Mouse (Mus musculus) heart, postnatal 10 days (tissue): ENCODE measurements around the gene Xpo5. TPM values are rescaled to one million over a fixed set of nuclear protein-coding genes. Genes with fewer than 3 reads are reported as not detected.
A peak's percentile ranks its signal among the peaks of the same experiment; 100 is the strongest.

Experiments used
- DNase-seq, 2 experiments: peaks; one replicate each; pipeline ENCODE4 v3.0.0; 2021
- intact Hi-C: fragments of 180-260 bp; cut with DNase I; formaldehyde crosslinking; loops from one replicate; pipeline ENCODE4 v1.15.1; 2025
- total RNA-seq, 2 experiments: library from RNA; stranded (reverse); gene quantifications; 2 replicates each; pipeline ENCODE4 v1.2.3; 2021

Gene Xpo5
- 10 to 100 TPM; 21.6 to 27.4 TPM for total RNA-seq

DNA sequence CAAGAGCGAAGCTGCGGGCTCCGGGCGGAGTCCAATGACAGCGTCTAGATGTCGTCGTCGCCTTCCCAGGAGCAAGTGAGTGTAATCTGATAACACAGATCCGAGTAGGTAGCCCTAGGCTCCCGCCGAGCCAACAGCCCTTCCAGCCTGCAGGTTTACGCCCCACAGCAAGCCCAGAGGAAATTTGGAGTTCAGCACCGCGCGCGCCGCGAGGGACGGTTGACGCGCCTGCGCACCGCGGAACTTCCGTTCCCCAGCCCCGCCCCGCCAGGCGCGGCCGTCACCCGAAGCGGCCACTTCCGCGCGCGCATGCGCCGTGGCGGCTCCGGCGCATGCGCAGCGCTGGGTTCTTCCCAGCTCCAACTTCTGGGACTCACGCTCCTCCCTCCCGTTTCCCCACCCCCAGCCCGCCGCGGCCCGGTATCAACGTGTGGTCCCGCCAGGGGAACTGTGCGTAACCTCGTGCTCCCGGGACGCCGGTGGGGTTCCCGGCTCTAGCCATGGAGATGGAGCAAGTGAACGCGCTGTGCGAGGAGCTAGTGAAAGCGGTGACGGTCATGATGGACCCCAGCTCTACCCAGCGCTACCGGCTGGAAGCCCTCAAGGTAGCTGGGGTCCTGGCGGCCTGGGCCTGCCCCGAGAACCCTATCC is at the start of gene Xpo5, which contains the start of gene Polh:
Xpo5 (plus strand) TSS at position 362 of the 651 bp plus-strand sequence.
Polh (minus strand) TSS at position 225 of the 651 bp plus-strand sequence.
- intact Hi-C loops = no loop called here
- peak; percentile 95 to 96 for DNase-seq

DNA sequence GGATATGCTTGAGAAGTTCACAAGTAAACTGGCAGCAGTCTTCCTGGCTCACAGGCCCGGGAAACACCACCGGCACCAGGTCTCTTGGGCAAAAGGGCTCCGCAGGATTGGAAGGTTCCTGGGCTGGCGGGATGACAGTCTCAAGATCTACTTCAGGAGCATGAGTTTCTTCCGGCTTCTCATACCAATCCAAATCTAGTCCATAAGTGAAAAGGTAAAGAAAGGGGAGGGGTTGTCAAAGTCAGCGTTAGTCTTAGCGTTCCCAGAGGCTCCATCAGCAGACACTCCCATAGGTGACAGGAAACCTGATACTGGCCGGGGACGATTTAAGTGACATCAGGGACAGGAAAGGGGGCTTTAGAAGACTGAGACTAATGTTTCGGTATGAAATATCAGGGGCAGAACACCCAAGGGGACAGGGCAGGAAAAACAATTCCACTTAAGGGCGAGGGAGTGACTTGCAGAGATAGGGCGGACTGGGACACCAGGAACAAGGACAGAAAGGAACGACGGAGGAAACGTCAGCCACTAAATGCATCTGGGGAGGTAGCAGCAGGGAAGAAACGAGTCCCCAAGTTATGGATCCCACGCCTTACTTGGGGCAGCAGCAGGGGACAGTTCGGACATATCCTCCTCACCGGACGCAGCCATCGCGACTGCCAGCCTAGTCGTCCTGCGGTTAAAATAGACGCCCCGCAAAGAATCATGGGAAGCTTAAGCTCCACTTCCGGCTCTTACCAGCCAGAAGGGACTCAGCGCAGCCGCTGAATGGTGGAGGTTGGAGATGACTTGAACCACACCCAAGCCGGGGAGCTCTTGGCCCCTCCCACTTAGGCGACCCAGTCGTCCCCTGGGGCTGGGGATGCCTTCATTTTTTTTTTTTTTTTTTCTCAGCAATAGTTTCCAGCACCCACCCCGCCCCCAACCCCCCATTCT is 49.5 kb upstream of the Xpo5 start, which contains the start of gene Mad2l1bp:
Mad2l1bp (minus strand) TSS at position 707 of the 936 bp plus-strand sequence.
- intact Hi-C loops = no loop called here
- DNase-seq = peak; percentile 94

DNA sequence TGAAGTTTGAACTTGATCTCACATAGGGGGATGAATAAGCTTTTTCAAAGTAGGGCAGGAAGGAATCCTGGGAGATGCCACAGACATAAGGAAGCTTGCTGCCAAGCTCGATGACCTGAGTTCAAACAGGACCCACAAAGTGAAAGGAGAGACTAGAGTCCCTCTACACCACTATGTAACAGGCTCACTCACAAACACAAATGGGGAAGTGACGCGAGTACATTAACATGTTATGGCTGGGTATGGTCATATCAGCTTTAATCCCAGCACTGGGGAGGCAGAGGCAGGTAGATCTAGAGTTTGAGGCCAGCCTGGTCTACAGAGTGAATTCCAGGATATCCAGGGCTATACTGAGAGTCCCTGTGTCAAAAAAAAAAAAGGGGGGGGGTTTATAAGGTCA is 48.2 kb upstream of the Xpo5 start:
- intact Hi-C loops = no loop called here
- no peak for DNase-seq

DNA sequence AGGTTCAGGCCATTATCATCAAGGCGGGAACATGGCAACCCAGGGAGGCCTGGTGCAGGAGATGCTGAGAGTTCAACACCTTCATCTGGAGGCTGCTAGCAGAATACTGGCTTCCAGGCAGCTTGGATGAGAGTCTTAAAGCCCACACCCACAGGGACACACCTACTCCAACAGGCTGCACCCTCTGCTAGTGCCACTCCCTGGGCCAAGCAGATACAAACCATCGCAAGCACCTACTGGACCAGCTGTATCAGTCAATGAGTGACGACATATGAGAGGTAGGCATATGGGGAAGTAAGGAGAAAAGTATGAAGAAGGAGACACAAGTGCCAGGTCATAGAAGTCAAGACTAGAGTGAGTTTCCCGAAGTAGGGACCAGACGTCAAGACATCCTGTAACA is 45.9 kb upstream of the Xpo5 start:
- DNase-seq = no peak
- intact Hi-C loops = no loop called here

GRCm38 (mm10) chr17:46157131-46157530 is 45.5 kb upstream of the Xpo5 start:
- no peak for DNase-seq
- intact Hi-C loops = no loop called here

GRCm38 (mm10) chr17:46159236-46159635 is 43.3 kb upstream of the Xpo5 start:
- DNase-seq = no peak

DNA sequence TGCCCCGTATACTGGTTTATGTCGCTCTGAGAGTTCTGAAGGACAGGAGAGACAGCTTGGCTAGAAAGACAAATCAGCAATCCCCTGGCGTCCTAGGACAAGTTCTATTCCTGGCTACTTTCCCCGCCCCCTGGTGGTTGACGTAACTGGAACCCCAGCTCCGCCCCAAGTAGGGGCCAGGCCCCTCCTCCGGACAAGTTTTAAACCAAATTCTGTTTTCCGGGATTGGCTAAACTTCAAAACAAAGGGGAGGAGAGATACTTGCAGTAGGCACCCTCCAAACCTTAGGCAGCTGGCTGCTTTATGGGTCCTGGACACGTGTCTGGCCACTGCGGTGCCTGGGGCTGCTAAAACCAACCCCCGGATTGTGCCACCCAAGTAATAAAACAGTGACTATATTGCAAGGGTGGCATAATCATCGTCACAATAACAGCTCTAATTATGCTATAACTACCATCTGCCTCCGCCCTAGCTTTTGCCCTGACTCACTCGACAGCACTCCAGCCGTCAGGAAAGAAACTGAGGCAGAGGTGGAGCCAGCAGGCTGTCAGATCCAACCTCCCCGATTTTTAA is 42.4 kb upstream of the Xpo5 start:
- intact Hi-C loops = loop anchor here (10.0 kb wide), 1 partner anchor 425 kb away; the partner anchor contains the start of gene 1600014C23Rik

More at GRCm38 (mm10) chr17:46159236-46159635, 43.3 kb upstream of the Xpo5 start:
- intact Hi-C loops = no loop called here

DNA sequence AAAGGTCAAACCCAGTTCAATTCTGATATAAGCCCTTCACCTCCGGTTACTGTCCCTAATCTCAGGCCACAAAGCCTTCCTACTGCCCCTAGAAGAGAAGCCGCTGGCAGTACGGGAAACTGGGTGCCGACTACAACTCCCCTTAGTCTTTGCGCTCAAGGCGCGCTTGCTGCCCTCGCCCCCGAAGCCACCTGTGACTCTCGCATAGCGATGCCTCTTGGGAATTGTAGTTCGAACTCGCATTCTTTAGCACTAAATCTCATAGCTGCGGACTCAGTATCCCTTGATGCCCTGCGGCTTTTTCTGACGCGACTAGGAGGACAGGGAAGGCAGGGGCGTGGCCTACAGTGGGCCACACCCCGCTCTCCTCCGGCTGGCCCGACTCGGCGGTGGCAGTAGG is 41.9 kb upstream of the Xpo5 start, which contains the start of gene Gtpbp2:
Gtpbp2 (plus strand) TSS at position 347 of the 400 bp plus-strand sequence.
- DNase-seq = peak; percentile 98 to 99
- intact Hi-C loops = loop anchor here (10.0 kb wide), 1 partner anchor 426 kb away; the partner anchor contains the start of gene 1600014C23Rik

More for the DNA sequence above, 42.4 kb upstream of the Xpo5 start:
- peak; percentile 95 to 97 for DNase-seq

DNA sequence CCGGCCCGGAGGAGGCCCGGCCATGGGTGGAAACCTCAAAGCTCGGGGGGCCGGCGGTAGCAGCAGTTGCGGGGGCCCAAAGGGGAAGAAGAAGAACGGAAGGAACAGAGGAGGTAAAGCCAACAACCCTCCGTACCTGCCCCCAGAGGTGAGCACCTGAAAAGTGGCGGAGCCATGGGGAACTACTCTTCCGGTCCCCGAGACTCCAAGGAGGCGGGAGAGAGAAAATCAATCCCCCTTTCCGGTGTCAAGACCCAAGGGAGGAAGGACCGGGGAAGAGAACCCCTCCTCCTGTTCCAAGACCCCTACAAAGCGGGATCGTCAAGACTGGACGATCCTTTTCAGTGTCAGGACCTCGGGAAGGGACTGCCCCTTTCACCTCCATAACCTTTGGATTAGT is 41.4 kb upstream of the Xpo5 start:
- intact Hi-C loops = loop anchor here (10.0 kb wide), 1 partner anchor 426 kb away; the partner anchor contains the start of gene 1600014C23Rik
- DNase-seq = peak in 1 of 2 experiments; percentile 66

- no peak for DNase-seq
- intact Hi-C loops = loop anchor here (10.0 kb wide), 1 partner anchor 427 kb away; the partner anchor contains the start of gene 1600014C23Rik
Measured at GRCm38 (mm10) chr17:46161710-46162109, 40.9 kb upstream of the Xpo5 start.

DNA sequence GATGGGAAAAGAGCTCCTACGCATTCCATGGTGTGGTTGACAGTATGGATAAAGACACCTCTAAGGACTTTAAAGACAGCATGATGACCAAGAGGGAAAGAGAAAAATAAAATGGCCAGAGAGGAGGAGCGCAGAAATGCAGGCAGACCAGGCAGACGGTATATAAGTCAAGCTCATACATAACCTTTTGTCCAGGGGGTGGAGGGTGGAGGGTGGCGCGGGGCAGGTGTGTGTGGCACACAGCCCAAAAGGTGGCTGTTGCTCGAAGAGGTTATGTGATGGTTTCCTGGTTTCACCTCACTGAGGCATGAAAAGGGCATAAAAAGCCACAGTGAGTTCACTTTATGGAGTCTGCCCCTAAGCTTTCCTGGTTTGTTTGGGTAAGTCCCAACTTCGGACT is 40.0 kb upstream of the Xpo5 start:
- intact Hi-C loops = loop anchor here (10.0 kb wide), 1 partner anchor 428 kb away; the partner anchor contains the start of gene 1600014C23Rik
- DNase-seq = no peak

DNA sequence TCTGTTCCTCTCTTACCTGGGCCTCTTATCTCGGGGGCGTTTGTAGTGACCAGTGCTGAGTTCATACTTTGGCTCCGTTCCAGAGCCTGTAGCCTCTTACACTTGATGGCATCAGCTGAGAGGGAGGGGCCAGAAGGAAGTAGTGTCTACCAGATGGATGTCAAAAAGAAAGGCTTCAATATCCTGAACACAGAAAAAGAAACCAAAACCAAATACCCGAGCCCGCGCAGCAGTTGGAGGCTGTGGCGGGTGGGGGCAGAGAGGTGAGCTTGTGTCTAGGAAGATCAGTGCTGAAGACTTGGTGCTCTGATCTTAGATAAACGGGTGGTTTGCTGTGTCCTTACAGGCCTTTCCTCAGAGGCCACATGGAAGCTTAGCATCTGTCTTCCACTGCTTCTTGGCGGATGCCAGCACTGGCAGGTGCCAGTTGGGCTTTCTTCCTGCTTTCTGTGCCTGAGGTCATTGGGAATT is 39.6 kb upstream of the Xpo5 start:
- intact Hi-C loops = loop anchor here (10.0 kb wide), 1 partner anchor 428 kb away; the partner anchor contains the start of gene 1600014C23Rik
- peak in 1 of 2 experiments; percentile 38 for DNase-seq

- intact Hi-C loops = loop anchor here (10.0 kb wide), 1 partner anchor 430 kb away; the partner anchor contains the start of gene 1600014C23Rik
- no peak for DNase-seq
Measured at GRCm38 (mm10) chr17:46164301-46164700, 38.3 kb upstream of the Xpo5 start.

GRCm38 (mm10) chr17:46164791-46165190 is 37.8 kb upstream of the Xpo5 start:
- intact Hi-C loops = loop anchor here (10.0 kb wide), 1 partner anchor 430 kb away; the partner anchor contains the start of gene 1600014C23Rik
- no peak for DNase-seq

- intact Hi-C loops = loop anchor here (10.0 kb wide), 1 partner anchor 431 kb away; the partner anchor contains the start of gene 1600014C23Rik
- DNase-seq = no peak
Measured at GRCm38 (mm10) chr17:46165460-46165859, 37.1 kb upstream of the Xpo5 start.

- DNase-seq = no peak
- intact Hi-C loops = loop anchor here (10.0 kb wide), 1 partner anchor 431 kb away; the partner anchor contains the start of gene 1600014C23Rik
Measured at GRCm38 (mm10) chr17:46166270-46166669, 36.3 kb upstream of the Xpo5 start.

GRCm38 (mm10) chr17:46167014-46167413 is 35.6 kb upstream of the Xpo5 start:
- peak; percentile 61 to 64 for DNase-seq
- intact Hi-C loops = loop anchor here (10.0 kb wide), 1 partner anchor 432 kb away; the partner anchor contains the start of gene 1600014C23Rik

DNA sequence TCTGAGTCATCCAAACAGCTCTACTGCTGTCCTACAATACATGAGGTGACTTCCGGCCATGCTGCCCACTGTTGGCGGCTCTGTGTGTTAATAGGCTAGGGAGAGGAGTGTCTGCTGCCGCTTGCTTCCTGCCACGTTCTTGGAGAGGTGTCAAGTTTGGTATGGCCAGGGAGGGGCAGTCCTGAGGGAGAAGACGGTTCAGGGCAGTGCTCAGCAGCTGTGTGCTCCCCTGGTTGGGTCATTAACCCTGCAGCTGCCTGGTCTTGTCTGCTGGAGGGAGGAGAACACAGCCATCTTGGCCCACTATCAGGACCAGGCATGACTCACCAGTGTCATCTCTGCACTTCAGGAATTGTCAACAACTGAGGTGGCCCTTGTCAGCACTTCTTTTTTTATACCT is 34.3 kb upstream of the Xpo5 start:
- intact Hi-C loops = loop anchor here (10.0 kb wide), 1 partner anchor 434 kb away; the partner anchor contains the start of gene 1600014C23Rik
- DNase-seq = peak in 1 of 2 experiments; percentile 46

GRCm38 (mm10) chr17:46168768-46169167 is 33.8 kb upstream of the Xpo5 start:
- intact Hi-C loops = loop anchor here (10.0 kb wide), 1 partner anchor 434 kb away; the partner anchor contains the start of gene 1600014C23Rik
- DNase-seq = no peak

DNA sequence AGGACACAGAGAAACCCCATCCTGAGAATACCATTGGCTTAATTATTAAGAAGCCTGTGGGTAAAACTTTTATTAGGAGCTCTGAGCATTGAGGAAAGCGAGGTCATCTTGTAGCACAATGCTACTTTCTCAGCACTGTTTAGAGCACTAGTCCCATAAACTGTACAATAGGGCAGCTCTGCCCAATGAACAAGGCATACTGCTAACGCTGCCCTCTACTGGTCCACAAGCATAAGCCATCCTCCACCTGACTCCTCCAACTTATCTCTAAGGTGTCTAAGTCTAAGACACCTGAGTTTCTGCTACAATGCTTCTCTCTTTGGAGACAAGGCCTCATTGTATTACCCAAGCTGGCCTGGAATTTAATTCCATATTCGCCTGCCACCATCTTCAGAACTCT is 32.0 kb upstream of the Xpo5 start:
- intact Hi-C loops = no loop called here
- DNase-seq = no peak
